Mouse (Mus musculus) layer of hippocampus, adult 8-10 months (tissue): ENCODE results near the gene Polrmt. TPM values are rescaled to one million over a fixed set of nuclear protein-coding genes. Genes with fewer than 3 reads are reported as not detected.

Experiments
- DNase-seq, 2 experiments: peaks; one replicate each; pipeline ENCODE4 v3.0.0; 2022; ENCODE audit warnings: low spot score in 2 of 2
- total RNA-seq, 4 experiments: library from RNA; stranded (reverse); gene quantifications; 2 replicates each; pipeline ENCODE4 v1.2.4; 2022

The Polrmt gene
- total RNA-seq, result 10 to 100 TPM; 44.5 to 58.2 (median 51.3) TPM

GRCm38 (mm10) chr10:79745898-79746773 lies at the start of gene Polrmt:
TSS of gene Polrmt (minus strand) at chr10:79746581.
- peak; percentile 97 for DNase-seq

GRCm38 (mm10) chr10:79795905-79796304 lies 49.5 kb upstream of the Polrmt start:
- no peak for DNase-seq

GRCm38 (mm10) chr10:79794491-79794931 lies 48.1 kb upstream of the Polrmt start:
- no peak for DNase-seq

- peak in 1 of 2 experiments; percentile 63 for DNase-seq
Measured at GRCm38 (mm10) chr10:79793738-79794490, 47.5 kb upstream of the Polrmt start.

GRCm38 (mm10) chr10:79793051-79793737 lies 46.8 kb upstream of the Polrmt start, which contains the start of gene Palm:
TSS of gene Palm (plus strand) at chr10:79793572.
- DNase-seq, result peak; percentile 51 to 86

GRCm38 (mm10) chr10:79792339-79793040 lies 46.1 kb upstream of the Polrmt start:
- DNase-seq, result no peak

- DNase-seq, result no peak
Measured at GRCm38 (mm10) chr10:79790861-79791260, 44.5 kb upstream of the Polrmt start, which contains the start of gene Prss57. TSS of gene Prss57 (minus strand) at chr10:79790961.

GRCm38 (mm10) chr10:79789581-79789980 lies 43.2 kb upstream of the Polrmt start:
- no peak for DNase-seq

GRCm38 (mm10) chr10:79788386-79789158 lies 42.2 kb upstream of the Polrmt start:
- peak in 1 of 2 experiments; percentile 82 for DNase-seq

GRCm38 (mm10) chr10:79783920-79784800 lies 37.8 kb upstream of the Polrmt start:
- no peak for DNase-seq

GRCm38 (mm10) chr10:79783050-79783449 lies 36.7 kb upstream of the Polrmt start:
- DNase-seq, result no peak

GRCm38 (mm10) chr10:79781956-79782355 lies 35.6 kb upstream of the Polrmt start:
- DNase-seq, result no peak

GRCm38 (mm10) chr10:79781139-79781538 lies 34.8 kb upstream of the Polrmt start:
- no peak for DNase-seq

GRCm38 (mm10) chr10:79780664-79781015 lies 34.3 kb upstream of the Polrmt start:
- DNase-seq, result no peak

GRCm38 (mm10) chr10:79779784-79780663 lies 33.6 kb upstream of the Polrmt start:
- peak; percentile 95 to 98 for DNase-seq

- DNase-seq, result no peak
Measured at GRCm38 (mm10) chr10:79779193-79779592, 32.8 kb upstream of the Polrmt start.

- DNase-seq, result no peak
Measured at GRCm38 (mm10) chr10:79778006-79778405, 31.6 kb upstream of the Polrmt start.

GRCm38 (mm10) chr10:79777103-79777531 lies 30.7 kb upstream of the Polrmt start, which contains the start of gene Fstl3:
TSS of gene Fstl3 (plus strand) at chr10:79777272.
- DNase-seq, result no peak
